ENCODE assay signal across 10 mouse cellular contexts in the genomic region with DNA sequence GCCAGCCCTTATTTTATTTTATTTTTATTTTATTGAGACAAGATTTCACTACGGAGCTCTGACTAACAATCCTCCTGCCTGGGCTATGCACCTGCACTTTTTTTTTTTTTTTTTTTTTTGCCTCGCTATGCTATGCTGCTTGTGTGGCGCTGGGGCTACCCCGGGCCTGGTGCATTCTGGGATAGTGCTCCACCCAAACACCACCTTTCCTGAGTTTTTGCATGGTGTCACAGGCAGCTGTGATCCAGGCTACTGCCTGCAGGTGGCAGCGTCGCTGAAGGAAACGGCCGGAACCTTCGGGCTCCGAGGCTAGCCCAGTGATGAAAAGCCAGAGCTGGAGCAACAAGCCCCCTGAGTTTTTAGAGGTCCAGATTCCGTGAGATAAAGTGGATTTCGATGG. TPM values are rescaled to one million over a fixed set of nuclear protein-coding genes. Genes with fewer than 3 reads are reported as not detected.
A peak's percentile ranks its signal among the peaks of the same experiment; 100 is the strongest.
DNase-seq lines count a peak whose midpoint lies in the region; ATAC-seq and TF ChIP-seq lines count a peak whose summit lies in the region.
"Had no signal": no experiment of that assay in that cellular context is flagged by ENCODE, and none has a peak within 500 bp of the region (broad histone marks: within the 10 kb centered on the region; RNA-seq: fewer than 3 reads in every experiment).

No protein-coding gene starts in this region.

- H3K4me1 ChIP-seq in heart, adult 2 months (ENCODE audit: control insufficient read depth, insufficient read depth, low read length): no peaks in the 10 kb centered on the region
- peaks cover 25% of the 10 kb centered on the region for H3K4me1 ChIP-seq in heart, embryonic 12.5 days (replicated peaks)
- peaks cover 23% of the 10 kb centered on the region for H3K4me1 ChIP-seq in limb, embryonic 10.5 days
- H3K4me1 ChIP-seq in neural tube, embryonic 11.5 days (ENCODE audit: control insufficient read depth, insufficient read depth, low read length): no peaks in the 10 kb centered on the region

- no peak overlapping the region for H3K27ac ChIP-seq in heart, adult 2 months
- no peak overlapping the region for H3K27ac ChIP-seq in heart, embryonic 12.5 days (ENCODE audit: poor library complexity, severe bottlenecking)
- H3K27ac ChIP-seq in limb, embryonic 10.5 days: no peak overlapping the region
- H3K27ac ChIP-seq in neural tube, embryonic 11.5 days (ENCODE audit: low read depth, low read length): no peak overlapping the region
- H3K27ac ChIP-seq: embryonic facial prominence, embryonic 13.5 days; macrophage had no signal

- TF ChIP-seq CTCF in heart, adult 2 months (IDR thresholded peaks at IDR 0.05): peak; percentile 75

- intact Hi-C loops in heart, adult 2 months (cut with DNase I): loop anchor here (2.0 to 5.0 kb wide), 5 partner anchors 44 to 251 kb away; no protein-coding TSS in a partner anchor

- H3K9me3 ChIP-seq in heart, embryonic 12.5 days (replicated peaks): no peaks in the 10 kb centered on the region
- no peaks in the 10 kb centered on the region for H3K9me3 ChIP-seq in limb, embryonic 10.5 days (replicated peaks)
- H3K9me3 ChIP-seq in neural tube, embryonic 11.5 days (ENCODE audit: control insufficient read depth, low read length): no peaks in the 10 kb centered on the region; the same call in 1 of the 2 replicates
- H3K9me3 ChIP-seq: embryonic facial prominence, embryonic 13.5 days had no signal

- no peaks in the 10 kb centered on the region for H3K79me2 ChIP-seq in heart, adult 2 months (replicated peaks; ENCODE audit: control insufficient read depth, insufficient read depth, low read length)

- 8% methylated on average over 12 of the region's 12 CpGs for WGBS in heart, adult 2 months
- 15% methylated on average over 12 of the region's 12 CpGs for WGBS in heart, embryonic 12.5 days
- 19% methylated on average over 12 of the region's 12 CpGs for WGBS in limb, embryonic 10.5 days
- WGBS in neural tube, embryonic 11.5 days: 19% methylated on average over 12 of the region's 12 CpGs

- peak; percentile 40 to 45 for DNase-seq in heart, adult 2 months
- DNase-seq in 416B (ENCODE audit: low read depth) (peak; percentile 83), R1 (ENCODE audit: low read depth, low spot score) (peak; percentile 92)
- peak; percentile 56 for DNase-seq in embryo, embryonic 9.5 days (ENCODE audit: extremely low spot score)
- peak; percentile 72 for DNase-seq in limb, embryonic 10.5 days (ENCODE audit: low spot score)
- peak; percentile 77 for DNase-seq in neural tube, embryonic 11.5 days (ENCODE audit: low spot score)
- DNase-seq in gastrocnemius, adult 8-10 months (ENCODE audit: low spot score in 2 of 2): no peak

- H3K4me3 ChIP-seq in heart, adult 2 months: no peak overlapping the region
- no peak overlapping the region for H3K4me3 ChIP-seq in heart, embryonic 12.5 days
- no peak overlapping the region for H3K4me3 ChIP-seq in limb, embryonic 10.5 days
- H3K4me3 ChIP-seq in neural tube, embryonic 11.5 days (ENCODE audit: low read depth, low read length): no peak overlapping the region
- H3K4me3 ChIP-seq: embryonic facial prominence, embryonic 13.5 days had no signal

- no peaks in the 10 kb centered on the region for H3K27me3 ChIP-seq in heart, adult 2 months (ENCODE audit: control insufficient read depth, insufficient read depth, low read length)
- H3K27me3 ChIP-seq in heart, embryonic 12.5 days (replicated peaks): peaks cover 31% of the 10 kb centered on the region
- peaks cover 48% of the 10 kb centered on the region for H3K27me3 ChIP-seq in limb, embryonic 10.5 days (ENCODE audit: low read depth, poor library complexity, severe bottlenecking)
- no peaks in the 10 kb centered on the region for H3K27me3 ChIP-seq in neural tube, embryonic 11.5 days (ENCODE audit: control insufficient read depth, insufficient read depth, low read length)

- H3K36me3 ChIP-seq in heart, adult 2 months (ENCODE audit: control insufficient read depth, insufficient read depth, low read length): no peaks in the 10 kb centered on the region
- H3K36me3 ChIP-seq in heart, embryonic 12.5 days: no peaks in the 10 kb centered on the region
- H3K36me3 ChIP-seq in limb, embryonic 10.5 days: no peaks in the 10 kb centered on the region
- no peaks in the 10 kb centered on the region for H3K36me3 ChIP-seq in neural tube, embryonic 11.5 days (ENCODE audit: control insufficient read depth, insufficient read depth, low read length)
- H3K36me3 ChIP-seq: embryonic facial prominence, embryonic 13.5 days had no signal

- H3K4me2 ChIP-seq in heart, embryonic 12.5 days: no peak overlapping the region
- no peak overlapping the region for H3K4me2 ChIP-seq in neural tube, embryonic 11.5 days (ENCODE audit: low read depth)
- H3K4me2 ChIP-seq: embryonic facial prominence, embryonic 13.5 days had no signal

- H3K9ac ChIP-seq in heart, adult 2 months (ENCODE audit: low read depth, low read length): no peak overlapping the region
- H3K9ac ChIP-seq in heart, embryonic 12.5 days: no peak overlapping the region
- H3K9ac ChIP-seq in neural tube, embryonic 11.5 days (ENCODE audit: low read length): no peak overlapping the region

- no peak for TF ChIP-seq EP300 in heart, adult 2 months (IDR thresholded peaks at IDR 0.05; ENCODE audit: insufficient read depth, low read depth, low read length)

- no peak for ATAC-seq in heart, embryonic 12.5 days (ENCODE audit: insufficient number of reproducible peaks, low FRiP score)
- ATAC-seq in neural tube, embryonic 11.5 days (ENCODE audit: insufficient read depth, low FRiP score, low TSS enrichment): no peak

- TF ChIP-seq POLR2A in heart, adult 2 months (IDR thresholded peaks at IDR 0.05; ENCODE audit: insufficient read depth, low read depth, low read length): no peak

RNA-seq across cellular contexts. Expression of a gene that starts 16.0 kb away (rescaled TPM):
- total RNA-seq in heart, adult 2 months (2021): under 1 TPM; 0.50 to 0.63 TPM
- 0.68 and 1.1 TPM in 2 replicates for polyA plus RNA-seq in heart, adult 2 months (2012; rRNA removed)
- polyA plus RNA-seq in heart, embryonic 12.5 days (2016; fragmentation: Nextera tagmentation; extraction: Ambion mirVana): 1.5 and 1.7 TPM in 2 replicates
- 4.3 and 4.5 TPM in 2 replicates for polyA plus RNA-seq in limb, embryonic 10.5 days (2016; fragmentation: Nextera tagmentation; extraction: Ambion mirVana)
- polyA plus RNA-seq in neural tube, embryonic 11.5 days (2014; fragmentation: Nextera tagmentation; extraction: Ambion mirVana): 8.1 and 9.4 TPM in 2 replicates
- 1 to 10 TPM; 1.1 to 2.7 (median 1.7) TPM for total RNA-seq in gastrocnemius, adult 8-10 months (2022)

RNA-seq across cellular contexts. Expression of a gene that starts 26.7 kb away (rescaled TPM):
- total RNA-seq in heart, adult 2 months (2021): not detected
- 0.04 and 0.06 TPM in 2 replicates for polyA plus RNA-seq in heart, adult 2 months (2012; rRNA removed)
- not detected in 2 replicates for polyA plus RNA-seq in heart, embryonic 12.5 days (2016; fragmentation: Nextera tagmentation; extraction: Ambion mirVana)
- polyA plus RNA-seq in limb, embryonic 10.5 days (2016; fragmentation: Nextera tagmentation; extraction: Ambion mirVana): 0.11 and 0.18 TPM in 2 replicates
- 4.2 and 4.7 TPM in 2 replicates for polyA plus RNA-seq in neural tube, embryonic 11.5 days (2014; fragmentation: Nextera tagmentation; extraction: Ambion mirVana)
- under 1 TPM in 1 of 4 experiments, not detected in 3; 0.24 TPM for total RNA-seq in gastrocnemius, adult 8-10 months (2022)
- polyA plus RNA-seq: macrophage had no signal

RNA-seq across cellular contexts. Expression of a gene that starts 38.4 kb away (rescaled TPM):
- 10 to 100 TPM; 13.9 to 14.4 TPM for total RNA-seq in heart, adult 2 months (2021)
- polyA plus RNA-seq in heart, adult 2 months (2012; rRNA removed): 20.5 and 21.9 TPM in 2 replicates
- 7.5 and 8.7 TPM in 2 replicates for polyA plus RNA-seq in heart, embryonic 12.5 days (2016; fragmentation: Nextera tagmentation; extraction: Ambion mirVana)
- polyA plus RNA-seq in limb, embryonic 10.5 days (2016; fragmentation: Nextera tagmentation; extraction: Ambion mirVana): 10.9 and 14.7 TPM in 2 replicates
- 13.3 and 14.5 TPM in 2 replicates for polyA plus RNA-seq in neural tube, embryonic 11.5 days (2014; fragmentation: Nextera tagmentation; extraction: Ambion mirVana)
- total RNA-seq in gastrocnemius, adult 8-10 months (2022): 10 to 100 TPM; 12.9 to 15.3 (median 13.9) TPM

Comparison
In these comparisons a context has a peak if more than half of its experiments do, and no peak if none do; other contexts are left out.
1. DNase-seq: peak in heart, adult 2 months (2 of 2), 416B (single experiment), R1 (single experiment), embryo, embryonic 9.5 days (single experiment), limb, embryonic 10.5 days (single experiment) and neural tube, embryonic 11.5 days (single experiment); none in gastrocnemius, adult 8-10 months (0 of 2).